Mouse (Mus musculus) liver, postnatal 0 days (tissue): ENCODE measurements at regions not wholly inside any gene's neighbourhood (a gene's known extent, or its start where the extent isn't known, plus 50 kb on each side); places are given as distances from the start of the nearest gene placed in this dataset.

Experiments
- ATAC-seq: fragments of 200-750 bp; cut with Nextera tagmentation; 2 replicates; pipeline ENCODE4 v1.8.0; 2017; ENCODE audit warnings: mild to moderate bottlenecking, moderate library complexity
- DNase-seq: peaks from one replicate; pipeline ENCODE4 v3.0.0-alpha.2; 2016
- H3K27ac ChIP-seq: fragments of 300-500 bp; sonication (generic); 2 replicates; pipeline ENCODE4 v1.5.1; 2014; ENCODE audit warnings: antibody characterized with exemption, moderate library complexity, mild to moderate bottlenecking, low read depth
- H3K27me3 ChIP-seq: fragments of 300-500 bp; sonication (generic); 2 replicates; pipeline ENCODE4 v1.6.1; 2014; ENCODE audit warnings: low read length, control low read depth, mixed read lengths; ENCODE audit not compliant: insufficient read depth
- H3K36me3 ChIP-seq: fragments of 300-500 bp; sonication (generic); replicated peaks from 2 replicates; pipeline ENCODE4 v1.6.1; 2014; ENCODE audit warnings: mild to moderate bottlenecking, control low read depth, low read length, moderate library complexity, mixed read lengths; ENCODE audit not compliant: insufficient read depth
- H3K4me1 ChIP-seq: fragments of 300-500 bp; sonication (generic); 2 replicates; pipeline ENCODE4 v1.6.1; 2014; ENCODE audit warnings: antibody characterized with exemption, mild to moderate bottlenecking, control low read depth; ENCODE audit not compliant: insufficient read depth
- H3K4me2 ChIP-seq: fragments of 300-500 bp; sonication (generic); 2 replicates; pipeline ENCODE4 v1.6.1; 2014; ENCODE audit warnings: low read depth, mild to moderate bottlenecking, low read length, moderate library complexity, mixed read lengths
- H3K4me3 ChIP-seq: fragments of 300-500 bp; sonication (generic); 2 replicates; pipeline ENCODE4 v1.5.1; 2014; ENCODE audit warnings: low read depth, low read length
- H3K9ac ChIP-seq: fragments of 300-500 bp; sonication (generic); replicated peaks from 2 replicates; pipeline ENCODE4 v1.6.1; 2014; ENCODE audit warnings: mild to moderate bottlenecking, moderate library complexity
- H3K9me3 ChIP-seq: fragments of 300-500 bp; sonication (generic); 2 replicates; pipeline ENCODE4 v1.6.1; 2016; ENCODE audit warnings: mild to moderate bottlenecking, control low read depth, low read length, mixed read lengths
- CTCF ChIP-seq: sonication (generic); IDR thresholded peaks from 2 replicates; pipeline ENCODE4 v1.5.1; 2016; ENCODE audit warnings: antibody characterized with exemption, low read depth
- EP300 ChIP-seq: IDR thresholded peaks from 2 replicates; pipeline ENCODE4 v1.6.1; 2016; ENCODE audit warnings: antibody characterized with exemption, low read depth, mild to moderate bottlenecking
- WGBS: fragments of 180-500 bp; shearing (Covaris S2); extraction: QIAGEN DNeasy Blood & Tissue Kit; methylation state at CpG from one replicate; pipeline ENCODE4 v1.1.7; 2014; ENCODE audit not compliant: insufficient replicate concordance; 5-methylcytosine and 5-hydroxymethylcytosine counted together

GRCm38 (mm10) chr3:149381051-149381450 lies 390.7 kb upstream of the Adgrl2 start:
- H3K36me3 ChIP-seq, result no peaks in the 10 kb centered on the region
- no peak for DNase-seq
- no peak overlapping the region for H3K4me3 ChIP-seq
- H3K4me2 ChIP-seq, result no peak overlapping the region
- WGBS, result 56% methylated on average over 6 of the region's 6 CpGs
- no peaks in the 10 kb centered on the region for H3K27me3 ChIP-seq
- no peak overlapping the region for H3K27ac ChIP-seq
- no peaks in the 10 kb centered on the region for H3K4me1 ChIP-seq
- ATAC-seq, result no peak
- no peak overlapping the region for H3K9ac ChIP-seq
- no peak for TF ChIP-seq CTCF
- no peak for TF ChIP-seq EP300
- H3K9me3 ChIP-seq, result no peaks in the 10 kb centered on the region

GRCm38 (mm10) chr3:149379866-149380472 lies 389.6 kb upstream of the Adgrl2 start:
- WGBS, result 51% methylated on average over 15 of the region's 15 CpGs
- TF ChIP-seq CTCF (no peak), EP300 (no peak)
- Histone ChIP-seq H3K4me2 (peak overlapping the region; percentile 42; the same call in 1 of the 2 replicates), H3K9ac (no peak overlapping the region), H3K36me3 (no peaks in the 10 kb centered on the region), H3K4me3 (no peak overlapping the region), H3K27me3 (no peaks in the 10 kb centered on the region), H3K27ac (no peak overlapping the region), H3K4me1 (no peaks in the 10 kb centered on the region), H3K9me3 (no peaks in the 10 kb centered on the region)
- ATAC-seq, result 0 out of 2 replicates have a peak, but pooled peaks have one; percentile 27
- peak; percentile 28 for DNase-seq

GRCm38 (mm10) chr3:149379249-149379865 lies 389.0 kb upstream of the Adgrl2 start:
- H3K9ac ChIP-seq, result no peak overlapping the region
- H3K9me3 ChIP-seq, result no peaks in the 10 kb centered on the region
- H3K27me3 ChIP-seq, result no peaks in the 10 kb centered on the region
- no peak overlapping the region for H3K27ac ChIP-seq
- no peaks in the 10 kb centered on the region for H3K36me3 ChIP-seq
- no peak overlapping the region for H3K4me2 ChIP-seq
- no peaks in the 10 kb centered on the region for H3K4me1 ChIP-seq
- 84% methylated on average over 3 of the region's 3 CpGs for WGBS
- ATAC-seq (no peak), DNase-seq (no peak)
- H3K4me3 ChIP-seq, result no peak overlapping the region
- TF ChIP-seq EP300 (no peak), CTCF (no peak)

GRCm38 (mm10) chr3:149371439-149371838 lies 381.1 kb upstream of the Adgrl2 start:
- DNase-seq (no peak), ATAC-seq (no peak)
- no peaks in the 10 kb centered on the region for H3K4me1 ChIP-seq
- no peaks in the 10 kb centered on the region for H3K9me3 ChIP-seq
- H3K4me3 ChIP-seq, result no peak overlapping the region
- WGBS, result 76% methylated on average over 5 of the region's 5 CpGs
- TF ChIP-seq CTCF (no peak), EP300 (no peak)
- H3K27me3 ChIP-seq, result no peaks in the 10 kb centered on the region
- H3K27ac ChIP-seq, result no peak overlapping the region
- no peak overlapping the region for H3K9ac ChIP-seq
- H3K4me2 ChIP-seq, result no peak overlapping the region
- no peaks in the 10 kb centered on the region for H3K36me3 ChIP-seq

- Histone ChIP-seq H3K9me3 (no peaks in the 10 kb centered on the region), H3K27ac (no peak overlapping the region), H3K4me3 (no peak overlapping the region), H3K36me3 (no peaks in the 10 kb centered on the region), H3K9ac (no peak overlapping the region), H3K4me1 (no peaks in the 10 kb centered on the region), H3K4me2 (no peak overlapping the region), H3K27me3 (no peaks in the 10 kb centered on the region)
- no peak for DNase-seq
- no peak for ATAC-seq
- no peak for TF ChIP-seq EP300
- TF ChIP-seq CTCF, result no peak
- 85% methylated on average over 6 of the region's 6 CpGs for WGBS
Measured at GRCm38 (mm10) chr3:149370517-149371227, 380.3 kb upstream of the Adgrl2 start.

GRCm38 (mm10) chr3:149367888-149368287 lies 377.5 kb upstream of the Adgrl2 start:
- WGBS, result 64% methylated on average over 3 of the region's 3 CpGs

More at GRCm38 (mm10) chr3:149367888-149368287, 377.5 kb upstream of the Adgrl2 start:
- Histone ChIP-seq H3K36me3 (no peaks in the 10 kb centered on the region), H3K27ac (no peak overlapping the region), H3K9me3 (no peaks in the 10 kb centered on the region), H3K4me1 (no peaks in the 10 kb centered on the region), H3K27me3 (no peaks in the 10 kb centered on the region), H3K4me2 (no peak overlapping the region), H3K4me3 (no peak overlapping the region), H3K9ac (no peak overlapping the region)
- ATAC-seq (no peak), DNase-seq (no peak)
- no peak for TF ChIP-seq EP300
- TF ChIP-seq CTCF, result no peak
